Mouse (Mus musculus) lung, postnatal 0 days (tissue): Measurements from ENCODE around the gene Hoxd8. TPM values are rescaled to one million over a fixed set of nuclear protein-coding genes. Genes with fewer than 3 reads are reported as not detected.

Experiments
- ATAC-seq: fragments of 200-750 bp; cut with Nextera tagmentation; 2 replicates; pipeline ENCODE4 v1.8.0; 2017; ENCODE audit warnings: moderate library complexity
- DNase-seq: peaks from one replicate; pipeline ENCODE4 v3.0.0-alpha.2; 2016; ENCODE audit warnings: low spot score
- H3K27ac ChIP-seq: fragments of 300-500 bp; sonication (generic); 2 replicates; pipeline ENCODE4 v1.5.1; 2014; ENCODE audit warnings: antibody characterized with exemption, mild to moderate bottlenecking, low read length, mixed read lengths
- H3K27me3 ChIP-seq: fragments of 300-500 bp; sonication (generic); replicated peaks from 2 replicates; pipeline ENCODE4 v1.6.1; 2014; ENCODE audit warnings: low read length, mixed read lengths; ENCODE audit not compliant: insufficient read depth
- H3K36me3 ChIP-seq: fragments of 300-500 bp; sonication (generic); 2 replicates; pipeline ENCODE4 v1.6.1; 2014; ENCODE audit warnings: low read length, mixed read lengths; ENCODE audit not compliant: insufficient read depth
- H3K4me1 ChIP-seq: fragments of 300-500 bp; sonication (generic); 2 replicates; pipeline ENCODE4 v1.6.1; 2014; ENCODE audit warnings: antibody characterized with exemption, low read depth, low read length, mixed read lengths; ENCODE audit not compliant: insufficient read depth
- H3K4me2 ChIP-seq: fragments of 300-500 bp; sonication (generic); replicated peaks from 2 replicates; pipeline ENCODE4 v1.6.1; 2014; ENCODE audit warnings: low read depth, mild to moderate bottlenecking, low read length, moderate library complexity, mixed read lengths
- H3K4me3 ChIP-seq: fragments of 300-500 bp; sonication (generic); 2 replicates; pipeline ENCODE4 v1.5.1; 2014; ENCODE audit warnings: low read depth, low read length
- H3K9ac ChIP-seq: fragments of 300-500 bp; sonication (generic); replicated peaks from 2 replicates; pipeline ENCODE4 v1.6.1; 2014; ENCODE audit warnings: low read depth, mild to moderate bottlenecking
- H3K9me3 ChIP-seq: fragments of 300-500 bp; sonication (generic); 2 replicates; pipeline ENCODE4 v1.6.1; 2016; ENCODE audit warnings: low read length, mixed read lengths
- CTCF ChIP-seq: IDR thresholded peaks from 2 replicates; pipeline ENCODE4 v1.5.1; 2016; ENCODE audit warnings: antibody characterized with exemption, mild to moderate bottlenecking
- EP300 ChIP-seq: IDR thresholded peaks from 2 replicates; pipeline ENCODE4 v1.6.1; 2016; ENCODE audit warnings: antibody characterized with exemption, mild to moderate bottlenecking, control low read depth
- WGBS: fragments of 180-500 bp; shearing (Covaris S2); extraction: QIAGEN DNeasy Blood & Tissue Kit; methylation state at CpG from one replicate; pipeline ENCODE4 v1.1.7; 2014; 5-methylcytosine and 5-hydroxymethylcytosine counted together
- polyA plus RNA-seq: library from polyadenylated mRNA; unstranded; fragments of >200 nt; fragmentation: Nextera tagmentation; extraction: Ambion mirVana; gene quantifications from 2 replicates; pipeline ENCODE4 v1.2.1, GENCODE M21; 2015

Gene Hoxd8
- polyA plus RNA-seq, 1 experiment from 2014 or later: 0.44 TPM

DNA sequence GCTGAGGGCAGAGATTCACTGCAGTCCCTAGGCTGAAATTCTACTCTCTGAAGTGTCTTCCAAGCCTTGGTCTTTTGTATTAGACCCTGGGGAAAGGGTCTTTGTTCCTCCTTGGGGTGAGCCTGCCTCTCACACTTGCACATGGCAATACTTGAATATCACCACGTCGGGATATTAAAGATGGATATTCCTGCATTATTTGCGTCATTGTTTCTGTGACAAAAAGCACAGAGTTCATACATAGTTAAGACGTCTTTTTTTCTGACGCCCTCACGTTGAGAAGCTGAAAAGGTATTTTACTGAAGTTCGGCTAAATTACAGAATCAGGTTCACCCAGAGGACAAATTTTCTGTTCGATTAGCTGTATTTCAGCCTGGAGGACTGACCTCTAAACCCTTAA, 25.9 kb downstream of the Hoxd8 start:
- Histone ChIP-seq H3K4me1 (0 out of 2 replicates have a peak, but pooled peaks cover 3% of the 10 kb centered on the region), H3K9ac (no peak overlapping the region), H3K36me3 (no peaks in the 10 kb centered on the region), H3K27ac (no peak overlapping the region), H3K4me3 (no peak overlapping the region), H3K27me3 (peaks cover 90% of the 10 kb centered on the region), H3K9me3 (no peaks in the 10 kb centered on the region), H3K4me2 (no peak overlapping the region)
- DNase-seq: no peak
- TF ChIP-seq EP300: no peak
- TF ChIP-seq CTCF: no peak
- no peak for ATAC-seq
- WGBS: 12% methylated on average over 8 of the region's 8 CpGs

DNA sequence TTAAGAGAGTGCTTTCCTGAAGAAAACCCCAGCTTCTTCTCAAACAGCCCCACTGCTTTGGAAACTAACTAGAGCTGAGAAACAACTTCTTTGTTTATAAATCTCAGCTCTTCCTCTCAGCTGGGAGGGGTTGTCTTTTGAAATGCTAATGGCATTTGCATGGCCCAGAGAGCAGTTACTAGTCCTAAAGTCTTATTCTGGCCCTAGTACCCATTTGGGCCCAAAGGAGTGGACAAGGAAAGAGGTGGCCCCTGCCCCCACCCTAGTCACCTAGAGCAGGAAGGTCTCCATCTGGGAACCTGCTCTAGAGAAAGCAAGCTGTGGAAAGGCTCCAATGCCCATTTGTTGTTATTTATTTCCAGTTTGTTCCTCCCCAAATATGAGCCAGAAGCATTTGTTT, 26.6 kb downstream of the Hoxd8 start:
- H3K4me2 ChIP-seq: no peak overlapping the region

DNA sequence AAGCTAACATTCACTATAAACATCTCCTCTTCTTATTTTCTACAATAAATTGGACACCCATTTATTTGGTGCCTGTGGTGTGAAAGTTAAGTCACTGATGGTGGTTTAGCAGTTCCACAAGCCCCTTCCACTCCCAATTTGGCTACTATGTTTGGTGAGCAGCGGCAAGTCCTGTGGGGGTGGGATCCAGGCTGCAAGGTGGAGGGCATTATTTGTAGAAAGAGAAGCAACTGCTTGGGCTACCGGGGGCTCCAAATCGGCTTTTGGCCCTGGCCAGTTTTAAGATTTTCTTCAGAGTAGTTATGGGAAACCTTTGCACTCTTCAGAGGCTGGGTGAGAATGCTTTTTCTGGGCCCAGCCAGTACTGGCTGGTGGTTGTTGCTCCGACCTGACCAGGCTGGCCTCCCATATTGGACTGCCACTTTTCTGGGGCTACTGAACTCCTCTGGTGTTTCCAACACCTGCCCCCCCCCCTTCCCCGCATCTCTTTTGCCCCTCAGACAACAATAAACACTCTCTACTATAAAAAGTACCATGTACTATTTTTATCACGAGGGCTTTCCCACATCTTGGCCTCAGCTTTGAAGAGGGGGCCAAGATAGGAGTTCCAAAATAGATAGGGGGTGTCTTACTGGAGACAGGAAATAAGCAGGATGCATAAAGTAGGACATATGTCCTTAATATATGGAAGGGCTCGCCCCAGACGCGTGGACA, 27.5 kb downstream of the Hoxd8 start:
- Histone ChIP-seq H3K4me1 (0 out of 2 replicates have a peak, but pooled peaks cover 3% of the 10 kb centered on the region), H3K9ac (no peak overlapping the region), H3K36me3 (no peaks in the 10 kb centered on the region), H3K27me3 (peaks cover 90% of the 10 kb centered on the region), H3K9me3 (no peaks in the 10 kb centered on the region), H3K27ac (no peak overlapping the region), H3K4me2 (no peak overlapping the region), H3K4me3 (no peak overlapping the region)
- no peak for DNase-seq
- no peak for ATAC-seq
- TF ChIP-seq CTCF (no peak), EP300 (no peak)
- WGBS: 12% methylated on average over 9 of the region's 9 CpGs

More for the DNA sequence above, 26.6 kb downstream of the Hoxd8 start:
- no peak overlapping the region for H3K4me3 ChIP-seq
- no peak overlapping the region for H3K27ac ChIP-seq
- H3K36me3 ChIP-seq: no peaks in the 10 kb centered on the region
- H3K27me3 ChIP-seq: peaks cover 90% of the 10 kb centered on the region
- 0 out of 2 replicates have a peak, but pooled peaks cover 3% of the 10 kb centered on the region for H3K4me1 ChIP-seq
- no peak for DNase-seq
- H3K9ac ChIP-seq: no peak overlapping the region
- ATAC-seq: no peak
- TF ChIP-seq EP300 (no peak), CTCF (no peak)
- no peaks in the 10 kb centered on the region for H3K9me3 ChIP-seq

DNA sequence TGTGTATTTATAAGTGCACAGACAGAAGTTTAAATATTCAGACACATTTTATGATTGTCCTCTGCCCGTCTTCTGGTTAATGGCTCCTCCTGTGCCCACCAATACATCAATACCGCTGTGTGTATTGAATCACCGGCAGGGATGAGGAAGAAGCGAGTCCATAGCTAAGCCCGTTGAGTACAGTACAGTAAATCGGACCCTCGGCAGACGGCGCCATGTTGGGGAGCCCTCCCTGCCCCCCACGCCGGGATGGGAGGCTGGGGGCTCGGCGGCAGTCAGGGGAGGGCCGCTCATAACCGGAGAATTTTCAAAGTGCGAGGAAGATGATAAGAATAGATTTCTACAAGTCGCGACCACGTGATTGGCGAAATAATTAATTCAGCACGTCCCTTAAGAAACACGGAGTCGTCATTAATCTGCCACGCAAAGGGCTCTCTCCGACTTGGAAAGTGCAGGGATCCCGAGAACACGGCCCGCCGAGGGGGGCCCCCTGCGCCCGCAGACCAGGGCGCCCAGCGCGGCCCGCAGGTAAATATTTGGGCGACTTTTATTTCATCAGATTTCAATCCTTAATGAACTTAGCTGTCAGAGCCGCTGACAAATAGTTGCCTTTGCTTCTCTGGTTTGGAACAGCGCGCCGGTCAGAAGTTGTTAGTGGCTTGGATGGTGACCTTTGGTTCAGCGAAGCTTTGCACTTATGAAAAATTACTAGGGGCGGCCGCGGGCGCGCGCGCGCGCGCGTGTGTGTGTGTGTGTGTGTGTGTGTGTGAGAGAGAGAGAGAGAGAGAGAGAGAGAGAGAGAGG, 28.3 kb downstream of the Hoxd8 start:
- H3K27me3 ChIP-seq: peaks cover 90% of the 10 kb centered on the region

DNA sequence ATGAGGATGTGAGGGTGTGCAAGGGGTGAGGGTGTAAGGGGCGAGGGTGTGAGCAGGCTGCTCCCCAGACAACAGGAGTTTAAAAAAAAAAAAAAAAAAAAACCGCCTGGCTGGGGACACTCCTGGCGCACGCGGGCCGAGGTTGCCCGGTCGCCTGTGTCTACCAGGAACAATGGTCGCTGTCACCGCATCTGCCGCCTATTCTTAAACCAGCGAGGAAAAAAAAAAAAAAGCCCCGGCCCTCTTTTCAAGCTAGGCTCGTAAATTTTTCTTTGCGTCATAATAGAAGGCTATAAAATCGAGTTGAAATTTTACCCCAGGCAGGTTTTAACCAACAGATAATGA, 28.9 kb downstream of the Hoxd8 start:
- 3% methylated on average over 16 of the region's 16 CpGs for WGBS
- H3K4me1 ChIP-seq: no peaks in the 10 kb centered on the region
- no peaks in the 10 kb centered on the region for H3K36me3 ChIP-seq
- no peak overlapping the region for H3K9ac ChIP-seq
- no peak for DNase-seq
- no peak overlapping the region for H3K4me2 ChIP-seq
- ATAC-seq: no peak
- no peak for TF ChIP-seq EP300
- no peak for TF ChIP-seq CTCF
- H3K27ac ChIP-seq: no peak overlapping the region
- no peaks in the 10 kb centered on the region for H3K9me3 ChIP-seq
- no peak overlapping the region for H3K4me3 ChIP-seq
- peaks cover 90% of the 10 kb centered on the region for H3K27me3 ChIP-seq

More for the DNA sequence above, 28.3 kb downstream of the Hoxd8 start:
- TF ChIP-seq CTCF (no peak), EP300 (no peak)
- no peak for ATAC-seq
- H3K4me3 ChIP-seq: no peak overlapping the region; the same call in 1 of the 2 replicates
- no peaks in the 10 kb centered on the region for H3K9me3 ChIP-seq
- WGBS: 2% methylated on average over 42 of the region's 52 CpGs
- H3K4me1 ChIP-seq: no peaks in the 10 kb centered on the region
- no peak overlapping the region for H3K9ac ChIP-seq
- H3K36me3 ChIP-seq: no peaks in the 10 kb centered on the region
- no peak for DNase-seq
- no peak overlapping the region for H3K27ac ChIP-seq
- no peak overlapping the region for H3K4me2 ChIP-seq

DNA sequence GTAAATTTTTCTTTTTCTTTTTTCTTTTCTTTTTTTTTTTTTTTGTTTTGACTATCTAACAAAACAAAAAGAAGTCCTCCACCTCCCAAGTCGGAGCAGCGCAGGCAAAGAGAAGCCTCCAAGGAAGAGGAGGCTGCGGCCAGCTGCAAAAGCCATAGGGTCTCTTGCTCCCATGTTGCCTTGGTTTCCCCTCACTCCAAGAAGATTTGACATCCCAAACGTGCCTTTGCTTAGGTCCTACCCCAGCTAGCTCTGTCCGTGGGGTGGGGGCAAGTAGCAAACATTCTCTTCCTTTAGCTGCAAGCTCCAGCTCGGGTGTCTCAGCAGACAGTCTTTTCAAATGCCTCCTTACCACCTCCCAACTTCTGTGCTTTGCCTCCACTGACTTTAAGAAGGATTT, 29.4 kb downstream of the Hoxd8 start:
- Histone ChIP-seq H3K9ac (no peak overlapping the region), H3K4me1 (no peaks in the 10 kb centered on the region), H3K27me3 (peaks cover 90% of the 10 kb centered on the region), H3K36me3 (no peaks in the 10 kb centered on the region), H3K27ac (no peak overlapping the region), H3K4me2 (no peak overlapping the region), H3K9me3 (no peaks in the 10 kb centered on the region), H3K4me3 (no peak overlapping the region)
- ATAC-seq (no peak), DNase-seq (no peak)
- TF ChIP-seq EP300 (no peak), CTCF (no peak)
- 5% methylated on average over 6 of the region's 6 CpGs for WGBS
